Mouse (Mus musculus): Measurements from ENCODE around the gene Tbxas1. TPM values are rescaled to one million over a fixed set of nuclear protein-coding genes. Genes with fewer than 3 reads are reported as not detected.

Gene Tbxas1
- polyA plus RNA-seq, 1 experiment from 2014 or later, result 1.8 TPM

- Histone ChIP-seq H3K9me3 (no peaks in the 10 kb centered on the region), H3K4me3 (no peak overlapping the region), H3K27ac (replicated peaks) (no peak overlapping the region), H3K4me1 (no peaks in the 10 kb centered on the region), H3K27me3 (replicated peaks; ENCODE audit: low read depth, poor library complexity, severe bottlenecking) (no peaks in the 10 kb centered on the region), H3K36me3 (replicated peaks) (no peaks in the 10 kb centered on the region)
- DNase-seq (ENCODE audit: low spot score), result no peak
- WGBS, result 83% methylated on average over 4 of the region's 4 CpGs
These were observed 229.4 kb downstream of the Tbxas1 start for GRCm38 (mm10) chr6:39104631-39105030.

- DNase-seq (ENCODE audit: low spot score), result no peak
- no peak overlapping the region for H3K4me3 ChIP-seq
- H3K4me1 ChIP-seq, result no peaks in the 10 kb centered on the region
- no peak overlapping the region for H3K27ac ChIP-seq (replicated peaks)
- H3K27me3 ChIP-seq (replicated peaks; ENCODE audit: low read depth, poor library complexity, severe bottlenecking), result no peaks in the 10 kb centered on the region
- H3K9me3 ChIP-seq, result no peaks in the 10 kb centered on the region
- no peaks in the 10 kb centered on the region for H3K36me3 ChIP-seq (replicated peaks)
- WGBS, result 57% methylated on average over 2 of the region's 2 CpGs
These were observed 231.6 kb downstream of the Tbxas1 start for GRCm38 (mm10) chr6:39106812-39107211.

- Histone ChIP-seq H3K27me3 (replicated peaks; ENCODE audit: low read depth, poor library complexity, severe bottlenecking) (peaks cover 34% of the 10 kb centered on the region), H3K4me1 (peaks cover 3% of the 10 kb centered on the region), H3K4me3 (no peak overlapping the region), H3K27ac (replicated peaks) (no peak overlapping the region), H3K36me3 (replicated peaks) (no peaks in the 10 kb centered on the region), H3K9me3 (no peaks in the 10 kb centered on the region)
- 92% methylated on average over 3 of the region's 3 CpGs for WGBS
- no peak for DNase-seq (ENCODE audit: low spot score)
These were observed 237.5 kb downstream of the Tbxas1 start for GRCm38 (mm10) chr6:39112701-39113100.

GRCm38 (mm10) chr6:39113141-39113540, 237.9 kb downstream of the Tbxas1 start:
- H3K36me3 ChIP-seq (replicated peaks), result no peaks in the 10 kb centered on the region
- 91% methylated on average over 3 of the region's 3 CpGs for WGBS
- no peak for DNase-seq (ENCODE audit: low spot score)
- H3K4me1 ChIP-seq, result peaks cover 8% of the 10 kb centered on the region
- no peak overlapping the region for H3K4me3 ChIP-seq
- peaks cover 38% of the 10 kb centered on the region for H3K27me3 ChIP-seq (replicated peaks; ENCODE audit: low read depth, poor library complexity, severe bottlenecking)
- no peaks in the 10 kb centered on the region for H3K9me3 ChIP-seq
- H3K27ac ChIP-seq (replicated peaks), result no peak overlapping the region

GRCm38 (mm10) chr6:39115438-39115837, 240.2 kb downstream of the Tbxas1 start:
- Histone ChIP-seq H3K4me1 (peaks cover 12% of the 10 kb centered on the region), H3K27me3 (replicated peaks; ENCODE audit: low read depth, poor library complexity, severe bottlenecking) (peaks cover 61% of the 10 kb centered on the region), H3K36me3 (replicated peaks) (no peaks in the 10 kb centered on the region), H3K27ac (replicated peaks) (no peak overlapping the region), H3K9me3 (peaks cover 7% of the 10 kb centered on the region), H3K4me3 (no peak overlapping the region)
- 80% methylated on average over 1 of the region's 1 CpGs for WGBS
- DNase-seq (ENCODE audit: low spot score), result no peak

GRCm38 (mm10) chr6:39117584-39118455, 242.6 kb downstream of the Tbxas1 start, which contains the start of gene Parp12:
TSS of gene Parp12 (minus strand) at chr6:39118349.
- H3K27ac ChIP-seq (replicated peaks), result peak within 1 kb of the TSS; percentile 74
- peaks cover 7% of the 10 kb centered on the region for H3K9me3 ChIP-seq
- peak within 1 kb of the TSS; percentile 68 for H3K4me3 ChIP-seq
- peak; percentile 70 for DNase-seq (ENCODE audit: low spot score)
- H3K4me1 ChIP-seq, result peaks cover 12% of the 10 kb centered on the region
- WGBS, result 3% methylated on average over 101 of the region's 101 CpGs
- H3K27me3 ChIP-seq (replicated peaks; ENCODE audit: low read depth, poor library complexity, severe bottlenecking), result peaks cover 76% of the 10 kb centered on the region
- no peaks in the 10 kb centered on the region for H3K36me3 ChIP-seq (replicated peaks)

- 12% methylated on average over 49 of the region's 49 CpGs for WGBS
- Histone ChIP-seq H3K9me3 (peaks cover 7% of the 10 kb centered on the region), H3K27me3 (replicated peaks; ENCODE audit: low read depth, poor library complexity, severe bottlenecking) (peaks cover 76% of the 10 kb centered on the region), H3K27ac (replicated peaks) (peak overlapping the region; percentile 74), H3K4me3 (peak overlapping the region; percentile 68), H3K4me1 (peaks cover 12% of the 10 kb centered on the region), H3K36me3 (replicated peaks) (no peaks in the 10 kb centered on the region)
- no peak for DNase-seq (ENCODE audit: low spot score)
These were observed 243.3 kb downstream of the Tbxas1 start for GRCm38 (mm10) chr6:39118456-39118881.

- no peak overlapping the region for H3K4me3 ChIP-seq
- WGBS, result 69% methylated on average over 3 of the region's 3 CpGs
- H3K4me1 ChIP-seq, result peaks cover 12% of the 10 kb centered on the region
- no peak overlapping the region for H3K27ac ChIP-seq (replicated peaks)
- H3K27me3 ChIP-seq (replicated peaks; ENCODE audit: low read depth, poor library complexity, severe bottlenecking), result peaks cover 63% of the 10 kb centered on the region
- no peaks in the 10 kb centered on the region for H3K36me3 ChIP-seq (replicated peaks)
- DNase-seq (ENCODE audit: low spot score), result no peak
- H3K9me3 ChIP-seq, result peaks cover 7% of the 10 kb centered on the region
These were observed 245.5 kb downstream of the Tbxas1 start for GRCm38 (mm10) chr6:39120685-39121084.

- H3K27me3 ChIP-seq (replicated peaks; ENCODE audit: low read depth, poor library complexity, severe bottlenecking), result peaks cover 22% of the 10 kb centered on the region
- H3K27ac ChIP-seq (replicated peaks), result no peak overlapping the region
- no peaks in the 10 kb centered on the region for H3K4me1 ChIP-seq
- H3K4me3 ChIP-seq, result no peak overlapping the region
- no peak for DNase-seq (ENCODE audit: low spot score)
- H3K9me3 ChIP-seq, result peaks cover 11% of the 10 kb centered on the region; the same call in 1 of the 2 replicates
- no peaks in the 10 kb centered on the region for H3K36me3 ChIP-seq (replicated peaks)
These were observed 249.5 kb downstream of the Tbxas1 start for GRCm38 (mm10) chr6:39124719-39125118.

GRCm38 (mm10) chr6:39131480-39131879, 256.3 kb downstream of the Tbxas1 start:
- H3K27me3 ChIP-seq (replicated peaks; ENCODE audit: low read depth, poor library complexity, severe bottlenecking), result no peaks in the 10 kb centered on the region
- no peaks in the 10 kb centered on the region for H3K4me1 ChIP-seq
- peaks cover 11% of the 10 kb centered on the region; the same call in 1 of the 2 replicates for H3K9me3 ChIP-seq
- DNase-seq (ENCODE audit: low spot score), result no peak
- H3K4me3 ChIP-seq, result no peak overlapping the region
- H3K36me3 ChIP-seq (replicated peaks), result peaks cover 28% of the 10 kb centered on the region
- 38% methylated on average over 4 of the region's 4 CpGs for WGBS
- no peak overlapping the region for H3K27ac ChIP-seq (replicated peaks)

GRCm38 (mm10) chr6:39132556-39132955, 257.4 kb downstream of the Tbxas1 start:
- 56% methylated on average over 5 of the region's 5 CpGs for WGBS
- Histone ChIP-seq H3K27ac (replicated peaks) (no peak overlapping the region), H3K36me3 (replicated peaks) (peaks cover 28% of the 10 kb centered on the region), H3K4me3 (no peak overlapping the region), H3K27me3 (replicated peaks; ENCODE audit: low read depth, poor library complexity, severe bottlenecking) (no peaks in the 10 kb centered on the region), H3K4me1 (no peaks in the 10 kb centered on the region), H3K9me3 (peaks cover 5% of the 10 kb centered on the region; the same call in 1 of the 2 replicates)
- DNase-seq (ENCODE audit: low spot score), result no peak
